Mouse (Mus musculus): Measurements from ENCODE around the gene Prkce. TPM values are rescaled to one million over a fixed set of nuclear protein-coding genes. Genes with fewer than 3 reads are reported as not detected.

Prkce gene
- total and polyA plus RNA-seq, 2 experiments from 2014 or later = 8.1 to 12.6 TPM

DNA sequence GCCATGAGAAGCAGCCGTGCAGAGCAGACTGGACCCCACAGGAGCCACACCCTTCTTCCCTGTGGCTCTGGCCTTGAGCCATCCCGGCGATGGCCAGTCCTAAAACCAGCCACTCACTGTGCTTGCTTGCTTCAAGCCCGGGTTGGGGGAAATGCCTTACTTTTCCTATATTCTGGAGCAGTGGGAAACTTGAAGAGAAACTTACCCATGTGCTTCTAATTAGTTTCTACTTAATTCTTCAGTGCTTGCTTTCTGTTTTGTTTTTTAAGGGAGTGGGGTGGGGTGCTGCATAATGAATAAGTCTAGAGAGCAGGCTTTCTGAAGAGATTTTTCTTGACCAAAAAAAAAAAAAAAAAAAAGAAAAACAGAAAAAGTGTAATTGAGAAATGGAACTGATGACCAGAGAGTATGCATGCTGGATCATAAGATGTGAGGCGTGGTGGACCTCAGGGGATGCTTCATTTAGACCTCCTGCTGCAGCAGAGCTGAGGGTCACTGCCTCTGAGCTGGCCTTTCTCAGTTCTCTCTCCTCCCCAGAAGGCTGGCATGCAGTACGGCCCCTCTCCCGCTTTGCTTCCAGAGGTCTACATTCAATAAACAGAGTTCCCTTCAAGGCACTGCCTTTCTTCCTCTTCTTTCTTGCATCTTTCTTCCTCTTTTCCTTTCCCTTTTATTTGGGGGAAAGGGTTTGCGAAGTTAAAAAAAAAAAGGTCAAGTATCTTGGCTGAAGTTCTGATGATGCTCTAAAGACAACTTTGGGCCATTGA, 109.6 kb downstream of the Prkce start:
- Histone ChIP-seq H3K4me2 (ENCODE audit: low read depth, low read length) (no peak overlapping the region), H3K27ac (ENCODE audit: low read depth) (no peak overlapping the region), H3K4me3 (ENCODE audit: low read depth, low read length) (no peak overlapping the region), H3K36me3 (replicated peaks; ENCODE audit: control insufficient read depth, insufficient read depth, low read length) (no peaks in the 10 kb centered on the region), H3K27me3 (ENCODE audit: control insufficient read depth, insufficient read depth, low read length) (no peaks in the 10 kb centered on the region), H3K9ac (replicated peaks; ENCODE audit: low read depth, low read length) (no peak overlapping the region), H3K4me1 (ENCODE audit: control insufficient read depth, insufficient read depth) (peaks cover 31% of the 10 kb centered on the region), H3K9me3 (replicated peaks; ENCODE audit: control insufficient read depth, low read length) (no peaks in the 10 kb centered on the region)
- 73% methylated on average over 8 of the region's 8 CpGs for WGBS
- DNase-seq (ENCODE audit: low spot score) (no peak), ATAC-seq (ENCODE audit: insufficient read depth, low read depth) (no peak)
- TF ChIP-seq EP300 (IDR thresholded peaks at IDR 0.05; ENCODE audit: low read depth) (no peak), CTCF (IDR thresholded peaks at IDR 0.05; ENCODE audit: low read depth) (no peak)

DNA sequence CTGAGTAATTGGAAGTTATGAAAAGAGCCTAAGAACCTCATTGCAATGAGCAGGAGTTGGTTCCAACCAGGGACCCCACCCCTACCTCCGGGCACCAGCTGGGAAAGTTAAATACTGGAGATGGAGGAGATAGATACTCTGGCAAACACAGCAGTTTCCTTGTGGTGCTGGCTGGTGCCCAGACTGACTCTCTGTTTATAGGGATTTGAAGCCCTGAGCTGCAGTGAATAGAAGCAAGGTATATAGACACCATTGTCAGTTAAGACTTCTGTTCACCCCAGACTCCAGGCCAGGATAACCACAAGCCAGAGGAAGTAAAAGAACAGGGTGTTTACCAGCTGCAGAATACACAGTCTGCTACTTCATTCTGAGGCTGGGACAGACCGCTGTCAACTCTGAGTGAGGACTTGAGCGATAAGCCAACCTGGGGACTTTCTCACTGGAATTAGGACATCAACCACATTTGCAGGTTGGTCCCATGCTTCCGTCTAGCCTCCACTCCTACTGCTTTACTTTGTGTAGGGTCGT, 110.5 kb downstream of the Prkce start:
- DNase-seq (ENCODE audit: low spot score) (no peak), ATAC-seq (ENCODE audit: insufficient read depth, low read depth) (no peak)
- H3K4me3 ChIP-seq (ENCODE audit: low read depth, low read length) = no peak overlapping the region
- H3K4me2 ChIP-seq (ENCODE audit: low read depth, low read length) = no peak overlapping the region
- no peaks in the 10 kb centered on the region for H3K27me3 ChIP-seq (ENCODE audit: control insufficient read depth, insufficient read depth, low read length)
- no peak overlapping the region for H3K9ac ChIP-seq (replicated peaks; ENCODE audit: low read depth, low read length)
- no peak for TF ChIP-seq CTCF (IDR thresholded peaks at IDR 0.05; ENCODE audit: low read depth)
- TF ChIP-seq EP300 (IDR thresholded peaks at IDR 0.05; ENCODE audit: low read depth) = no peak
- 79% methylated on average over 5 of the region's 5 CpGs for WGBS
- H3K36me3 ChIP-seq (replicated peaks; ENCODE audit: control insufficient read depth, insufficient read depth, low read length) = no peaks in the 10 kb centered on the region
- no peak overlapping the region for H3K27ac ChIP-seq (ENCODE audit: low read depth)
- H3K9me3 ChIP-seq (replicated peaks; ENCODE audit: control insufficient read depth, low read length) = no peaks in the 10 kb centered on the region
- H3K4me1 ChIP-seq (ENCODE audit: control insufficient read depth, insufficient read depth) = peaks cover 30% of the 10 kb centered on the region

GRCm38 (mm10) chr17:86279751-86280150, 112.2 kb downstream of the Prkce start:
- no peak overlapping the region for H3K9ac ChIP-seq (replicated peaks; ENCODE audit: low read depth, low read length)
- no peaks in the 10 kb centered on the region for H3K36me3 ChIP-seq (replicated peaks; ENCODE audit: control insufficient read depth, insufficient read depth, low read length)
- 55% methylated on average over 10 of the region's 10 CpGs for WGBS
- no peaks in the 10 kb centered on the region for H3K9me3 ChIP-seq (replicated peaks; ENCODE audit: control insufficient read depth, low read length)
- TF ChIP-seq EP300 (IDR thresholded peaks at IDR 0.05; ENCODE audit: low read depth) = no peak
- no peak for TF ChIP-seq CTCF (IDR thresholded peaks at IDR 0.05; ENCODE audit: low read depth)
- H3K4me2 ChIP-seq (ENCODE audit: low read depth, low read length) = no peak overlapping the region
- ATAC-seq (ENCODE audit: insufficient read depth, low read depth) = no peak
- no peak overlapping the region for H3K4me3 ChIP-seq (ENCODE audit: low read depth, low read length)
- peaks cover 31% of the 10 kb centered on the region for H3K4me1 ChIP-seq (ENCODE audit: control insufficient read depth, insufficient read depth)
- no peaks in the 10 kb centered on the region for H3K27me3 ChIP-seq (ENCODE audit: control insufficient read depth, insufficient read depth, low read length)
- no peak for DNase-seq (ENCODE audit: low spot score)
- no peak overlapping the region for H3K27ac ChIP-seq (ENCODE audit: low read depth)

DNA sequence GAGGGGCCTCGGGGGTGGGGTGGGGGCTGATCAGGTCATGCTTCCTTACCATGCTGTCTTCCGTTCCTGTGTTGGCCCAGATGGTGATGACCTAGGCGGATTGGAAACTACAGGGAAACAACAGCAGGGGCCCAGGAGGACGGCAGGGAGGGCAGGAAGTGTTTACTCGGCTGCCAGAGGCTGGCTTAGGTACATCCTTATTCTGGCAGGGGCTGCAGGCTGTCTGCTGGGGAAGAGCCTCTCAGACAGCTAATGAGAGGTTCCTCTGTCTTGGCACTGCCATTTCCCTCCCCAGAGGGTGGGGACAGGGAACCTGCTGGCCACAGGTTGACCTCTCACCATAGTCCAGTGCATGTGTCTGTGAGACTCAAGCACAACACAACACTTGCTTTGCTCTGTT, 116.2 kb downstream of the Prkce start:
- peak overlapping the region; percentile 43; the same call in 1 of the 2 replicates for H3K27ac ChIP-seq (ENCODE audit: low read depth)
- no peak for DNase-seq (ENCODE audit: low spot score)
- H3K9me3 ChIP-seq (replicated peaks; ENCODE audit: control insufficient read depth, low read length) = no peaks in the 10 kb centered on the region
- no peaks in the 10 kb centered on the region for H3K36me3 ChIP-seq (replicated peaks; ENCODE audit: control insufficient read depth, insufficient read depth, low read length)
- WGBS = 42% methylated on average over 5 of the region's 5 CpGs
- H3K27me3 ChIP-seq (ENCODE audit: control insufficient read depth, insufficient read depth, low read length) = no peaks in the 10 kb centered on the region
- no peak for ATAC-seq (ENCODE audit: insufficient read depth, low read depth)
- TF ChIP-seq CTCF (IDR thresholded peaks at IDR 0.05; ENCODE audit: low read depth) = no peak
- TF ChIP-seq EP300 (IDR thresholded peaks at IDR 0.05; ENCODE audit: low read depth) = no peak
- H3K9ac ChIP-seq (replicated peaks; ENCODE audit: low read depth, low read length) = no peak overlapping the region
- peaks cover 51% of the 10 kb centered on the region for H3K4me1 ChIP-seq (ENCODE audit: control insufficient read depth, insufficient read depth)
- H3K4me2 ChIP-seq (ENCODE audit: low read depth, low read length) = no peak overlapping the region
- no peak overlapping the region for H3K4me3 ChIP-seq (ENCODE audit: low read depth, low read length)

DNA sequence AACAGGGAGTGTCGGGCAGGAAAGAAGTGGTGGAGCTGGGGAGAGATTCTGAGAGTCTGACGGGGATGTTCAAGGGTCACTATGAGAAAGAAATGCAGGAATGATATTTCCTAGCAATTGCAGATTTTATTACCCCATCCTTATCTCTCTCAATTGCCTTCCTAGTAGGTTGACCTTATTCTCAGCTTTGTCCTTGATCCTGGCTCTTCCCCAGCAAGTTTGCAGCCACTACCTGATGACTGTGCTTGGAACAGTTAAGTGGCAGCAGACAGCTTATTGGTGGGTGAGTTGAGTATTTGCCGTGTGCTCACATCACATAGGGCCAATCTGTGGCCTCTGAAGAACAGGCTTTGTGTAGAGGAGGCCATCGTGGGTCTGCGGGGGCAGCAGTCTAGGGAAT, 117.5 kb downstream of the Prkce start:
- peaks cover 47% of the 10 kb centered on the region for H3K4me1 ChIP-seq (ENCODE audit: control insufficient read depth, insufficient read depth)
- ATAC-seq (ENCODE audit: insufficient read depth, low read depth) = no peak
- TF ChIP-seq EP300 (IDR thresholded peaks at IDR 0.05; ENCODE audit: low read depth) (no peak), CTCF (IDR thresholded peaks at IDR 0.05; ENCODE audit: low read depth) (no peak)

More for the DNA sequence above, 117.5 kb downstream of the Prkce start:
- no peaks in the 10 kb centered on the region for H3K36me3 ChIP-seq (replicated peaks; ENCODE audit: control insufficient read depth, insufficient read depth, low read length)
- no peaks in the 10 kb centered on the region for H3K27me3 ChIP-seq (ENCODE audit: control insufficient read depth, insufficient read depth, low read length)
- no peak overlapping the region for H3K9ac ChIP-seq (replicated peaks; ENCODE audit: low read depth, low read length)
- DNase-seq (ENCODE audit: low spot score) = no peak
- 68% methylated on average over 5 of the region's 5 CpGs for WGBS
- H3K4me2 ChIP-seq (ENCODE audit: low read depth, low read length) = no peak overlapping the region
- H3K27ac ChIP-seq (ENCODE audit: low read depth) = no peak overlapping the region
- H3K4me3 ChIP-seq (ENCODE audit: low read depth, low read length) = no peak overlapping the region
- no peaks in the 10 kb centered on the region for H3K9me3 ChIP-seq (replicated peaks; ENCODE audit: control insufficient read depth, low read length)
